Mouse (Mus musculus) liver, embryonic 13.5 days (tissue): Measurements from ENCODE around the gene Nfkb2. TPM values are rescaled to one million over a fixed set of nuclear protein-coding genes. Genes with fewer than 3 reads are reported as not detected.

Experiments used
- ATAC-seq: fragments of 200-750 bp; cut with Nextera tagmentation; 2 replicates; pipeline ENCODE4 v1.8.0; 2017; ENCODE audit warnings: low read depth, mild to moderate bottlenecking, moderate number of reproducible peaks, moderate library complexity
- DNase-seq: peaks from one replicate; pipeline ENCODE4 v3.0.0; 2022
- H3K27ac ChIP-seq: fragments of 300-500 bp; sonication (generic); 2 replicates; pipeline ENCODE4 v1.5.1; 2015; ENCODE audit warnings: moderate library complexity, mild to moderate bottlenecking, inconsistent platforms
- H3K27me3 ChIP-seq: fragments of 300-500 bp; sonication (generic); 2 replicates; pipeline ENCODE4 v1.6.1; 2015; ENCODE audit warnings: mild to moderate bottlenecking, inconsistent platforms
- H3K36me3 ChIP-seq: fragments of 300-500 bp; sonication (generic); 2 replicates; pipeline ENCODE4 v1.6.1; 2015; ENCODE audit warnings: mild to moderate bottlenecking, inconsistent platforms
- H3K4me1 ChIP-seq: fragments of 300-500 bp; sonication (generic); replicated peaks from 2 replicates; pipeline ENCODE4 v1.6.1; 2015; ENCODE audit warnings: inconsistent platforms
- H3K4me2 ChIP-seq: fragments of 300-500 bp; sonication (generic); 2 replicates; pipeline ENCODE4 v1.6.1; 2015; ENCODE audit warnings: inconsistent platforms, mild to moderate bottlenecking, moderate library complexity
- H3K4me3 ChIP-seq: fragments of 300-500 bp; sonication (generic); replicated peaks from 2 replicates; pipeline ENCODE4 v1.5.1; 2015; ENCODE audit warnings: mild to moderate bottlenecking, inconsistent platforms
- H3K9ac ChIP-seq: fragments of 300-500 bp; sonication (generic); 2 replicates; pipeline ENCODE4 v1.6.1; 2015; ENCODE audit warnings: mild to moderate bottlenecking, inconsistent platforms
- H3K9me3 ChIP-seq: fragments of 300-500 bp; sonication (generic); replicated peaks from 2 replicates; pipeline ENCODE4 v1.6.1; 2016; ENCODE audit warnings: inconsistent platforms
- WGBS: fragments of 180-500 bp; shearing (Covaris S2); methylation state at CpG from one replicate; pipeline ENCODE4 v1.1.7; 2015; ENCODE audit not compliant: insufficient replicate concordance; 5-methylcytosine and 5-hydroxymethylcytosine counted together
- polyA plus RNA-seq: library from polyadenylated mRNA; unstranded; fragments of >200 nt; fragmentation: Nextera tagmentation; extraction: Ambion mirVana; gene quantifications from 2 replicates; pipeline ENCODE4 v1.2.1, GENCODE M21; 2015

Gene Nfkb2
- polyA plus RNA-seq, 1 experiment from 2014 or later: 4.3 TPM

GRCm38 (mm10) chr19:46309651-46310305 is 5.7 kb downstream of the Nfkb2 start:
- DNase-seq (peak; percentile 1), ATAC-seq (no peak)
- Histone ChIP-seq H3K4me1 (peaks cover 69% of the 10 kb centered on the region), H3K27me3 (peaks cover 42% of the 10 kb centered on the region), H3K36me3 (peaks cover 41% of the 10 kb centered on the region), H3K9ac (no peak overlapping the region), H3K9me3 (no peaks in the 10 kb centered on the region), H3K27ac (no peak overlapping the region), H3K4me2 (no peak overlapping the region), H3K4me3 (no peak overlapping the region)
- WGBS: 79% methylated on average over 21 of the region's 21 CpGs

GRCm38 (mm10) chr19:46310312-46310865 is 6.3 kb downstream of the Nfkb2 start:
- Histone ChIP-seq H3K9ac (no peak overlapping the region), H3K36me3 (peaks cover 41% of the 10 kb centered on the region), H3K27ac (no peak overlapping the region), H3K27me3 (peaks cover 48% of the 10 kb centered on the region), H3K4me2 (no peak overlapping the region), H3K4me1 (peaks cover 70% of the 10 kb centered on the region), H3K4me3 (no peak overlapping the region), H3K9me3 (no peaks in the 10 kb centered on the region)
- DNase-seq: peak; percentile 0
- no peak for ATAC-seq
- WGBS: 83% methylated on average over 12 of the region's 12 CpGs

DNA sequence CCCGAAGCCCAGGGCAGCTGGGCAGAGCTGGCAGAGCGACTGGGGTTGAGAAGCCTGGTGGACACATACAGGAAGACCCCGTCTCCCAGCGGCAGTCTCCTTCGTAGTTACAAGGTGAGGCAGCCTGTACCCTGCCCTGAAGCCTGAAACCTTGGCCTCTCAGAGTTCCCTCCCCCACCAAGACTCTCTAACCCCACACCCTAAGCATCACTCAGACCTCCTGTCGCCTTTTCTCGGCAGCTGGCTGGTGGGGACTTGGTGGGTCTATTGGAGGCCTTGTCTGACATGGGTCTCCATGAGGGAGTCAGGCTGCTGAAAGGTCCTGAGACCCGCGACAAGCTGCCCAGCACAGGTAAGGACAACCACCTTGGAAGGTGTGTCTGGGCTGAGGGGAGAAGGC is 7.2 kb downstream of the Nfkb2 start:
- no peaks in the 10 kb centered on the region for H3K9me3 ChIP-seq
- no peak overlapping the region for H3K27ac ChIP-seq
- ATAC-seq: no peak
- peaks cover 41% of the 10 kb centered on the region for H3K36me3 ChIP-seq
- peaks cover 58% of the 10 kb centered on the region for H3K27me3 ChIP-seq
- H3K4me1 ChIP-seq: peaks cover 72% of the 10 kb centered on the region
- H3K4me3 ChIP-seq: no peak overlapping the region
- H3K9ac ChIP-seq: no peak overlapping the region
- H3K4me2 ChIP-seq: no peak overlapping the region
- DNase-seq: no peak
- WGBS: 92% methylated on average over 9 of the region's 9 CpGs

DNA sequence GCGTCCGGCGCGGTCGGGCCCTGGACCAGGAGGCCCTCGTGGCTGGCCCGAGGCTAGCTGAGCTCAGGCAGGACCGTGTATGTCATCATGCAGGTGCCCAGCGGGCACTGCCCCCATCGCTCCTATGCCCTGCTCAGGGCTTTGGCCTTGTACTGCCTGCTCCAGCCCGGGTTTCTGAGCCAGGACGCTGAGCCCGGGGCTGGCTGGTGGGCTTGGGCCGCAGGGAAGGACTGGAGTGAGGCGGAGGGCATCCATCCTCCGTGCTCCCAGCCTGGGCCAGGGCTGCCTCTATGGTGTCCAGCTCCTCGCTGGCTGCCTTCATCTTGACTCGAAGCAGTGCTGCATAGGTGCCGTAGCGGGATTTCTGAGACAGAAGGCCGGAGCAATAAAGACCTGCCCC is 8.4 kb downstream of the Nfkb2 start:
- H3K27ac ChIP-seq: peak overlapping the region; percentile 98
- no peak for ATAC-seq

GRCm38 (mm10) chr19:46313116-46313515 is 9.0 kb downstream of the Nfkb2 start:
- H3K27ac ChIP-seq: peak overlapping the region; percentile 98
- ATAC-seq: no peak
- peak overlapping the region; percentile 93 for H3K4me2 ChIP-seq
- peaks cover 33% of the 10 kb centered on the region for H3K36me3 ChIP-seq
- DNase-seq: no peak
- H3K9ac ChIP-seq: peak overlapping the region; percentile 77
- peaks cover 65% of the 10 kb centered on the region for H3K27me3 ChIP-seq
- 87% methylated on average over 9 of the region's 9 CpGs for WGBS
- no peaks in the 10 kb centered on the region for H3K9me3 ChIP-seq
- H3K4me3 ChIP-seq: peak overlapping the region; percentile 56
- peaks cover 82% of the 10 kb centered on the region for H3K4me1 ChIP-seq

More for the DNA sequence above, 8.4 kb downstream of the Nfkb2 start:
- DNase-seq: no peak
- Histone ChIP-seq H3K4me3 (peak overlapping the region; percentile 56; the same call in 1 of the 2 replicates), H3K9ac (peak overlapping the region; percentile 77; the same call in 1 of the 2 replicates), H3K4me2 (peak overlapping the region; percentile 93), H3K4me1 (peaks cover 76% of the 10 kb centered on the region), H3K36me3 (peaks cover 37% of the 10 kb centered on the region), H3K9me3 (no peaks in the 10 kb centered on the region), H3K27me3 (peaks cover 65% of the 10 kb centered on the region)
- 89% methylated on average over 21 of the region's 21 CpGs for WGBS

- Histone ChIP-seq H3K9ac (peak overlapping the region; percentile 77), H3K4me2 (peak overlapping the region; percentile 93), H3K27me3 (peaks cover 65% of the 10 kb centered on the region), H3K9me3 (no peaks in the 10 kb centered on the region), H3K27ac (peak overlapping the region; percentile 98), H3K36me3 (peaks cover 33% of the 10 kb centered on the region), H3K4me3 (peak overlapping the region; percentile 56), H3K4me1 (peaks cover 82% of the 10 kb centered on the region)
- no peak for ATAC-seq
- 69% methylated on average over 6 of the region's 6 CpGs for WGBS
- no peak for DNase-seq
Measured at GRCm38 (mm10) chr19:46313591-46313990, 9.5 kb downstream of the Nfkb2 start.

DNA sequence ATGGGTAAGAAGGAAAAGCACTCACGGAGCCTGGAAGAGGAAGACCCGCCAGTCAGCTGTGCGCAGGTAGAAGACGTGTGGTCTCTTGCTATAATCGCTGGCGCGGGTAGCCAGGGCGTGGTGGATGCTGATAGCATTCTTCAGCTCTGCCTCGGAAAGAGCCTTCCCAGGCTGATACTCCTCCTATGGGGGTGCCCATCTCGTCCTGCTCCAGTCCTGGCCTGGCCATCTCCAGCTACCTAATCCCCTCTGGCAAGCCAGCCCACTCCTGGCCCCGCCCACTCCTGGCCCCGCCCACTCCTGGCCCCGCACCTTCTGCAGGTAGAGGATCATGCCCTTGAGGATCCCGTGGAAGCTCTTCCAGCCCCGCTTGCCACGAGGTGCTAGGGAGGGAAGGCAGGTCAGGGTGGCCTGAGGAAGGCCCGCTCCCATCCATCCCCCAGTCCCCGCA is 10.1 kb downstream of the Nfkb2 start:
- Histone ChIP-seq H3K9ac (peak overlapping the region; percentile 77), H3K27me3 (peaks cover 68% of the 10 kb centered on the region), H3K27ac (peak overlapping the region; percentile 98), H3K36me3 (peaks cover 33% of the 10 kb centered on the region), H3K4me3 (peak overlapping the region; percentile 56), H3K9me3 (no peaks in the 10 kb centered on the region), H3K4me1 (peaks cover 82% of the 10 kb centered on the region), H3K4me2 (peak overlapping the region; percentile 93)
- DNase-seq (peak; percentile 75), ATAC-seq (peak; percentile 59)
- 11% methylated on average over 18 of the region's 18 CpGs for WGBS

- 6% methylated on average over 14 of the region's 14 CpGs for WGBS
- ATAC-seq (peak; percentile 89), DNase-seq (peak; percentile 80)
- peaks cover 77% of the 10 kb centered on the region for H3K27me3 ChIP-seq
- no peaks in the 10 kb centered on the region for H3K9me3 ChIP-seq
- H3K4me2 ChIP-seq: peak overlapping the region; percentile 93
- H3K27ac ChIP-seq: peak overlapping the region; percentile 98
- peaks cover 77% of the 10 kb centered on the region for H3K4me1 ChIP-seq
- peak overlapping the region; percentile 77 for H3K9ac ChIP-seq
- H3K36me3 ChIP-seq: peaks cover 26% of the 10 kb centered on the region
- H3K4me3 ChIP-seq: peak overlapping the region; percentile 56
Measured at GRCm38 (mm10) chr19:46314872-46315742, 11.0 kb downstream of the Nfkb2 start.

DNA sequence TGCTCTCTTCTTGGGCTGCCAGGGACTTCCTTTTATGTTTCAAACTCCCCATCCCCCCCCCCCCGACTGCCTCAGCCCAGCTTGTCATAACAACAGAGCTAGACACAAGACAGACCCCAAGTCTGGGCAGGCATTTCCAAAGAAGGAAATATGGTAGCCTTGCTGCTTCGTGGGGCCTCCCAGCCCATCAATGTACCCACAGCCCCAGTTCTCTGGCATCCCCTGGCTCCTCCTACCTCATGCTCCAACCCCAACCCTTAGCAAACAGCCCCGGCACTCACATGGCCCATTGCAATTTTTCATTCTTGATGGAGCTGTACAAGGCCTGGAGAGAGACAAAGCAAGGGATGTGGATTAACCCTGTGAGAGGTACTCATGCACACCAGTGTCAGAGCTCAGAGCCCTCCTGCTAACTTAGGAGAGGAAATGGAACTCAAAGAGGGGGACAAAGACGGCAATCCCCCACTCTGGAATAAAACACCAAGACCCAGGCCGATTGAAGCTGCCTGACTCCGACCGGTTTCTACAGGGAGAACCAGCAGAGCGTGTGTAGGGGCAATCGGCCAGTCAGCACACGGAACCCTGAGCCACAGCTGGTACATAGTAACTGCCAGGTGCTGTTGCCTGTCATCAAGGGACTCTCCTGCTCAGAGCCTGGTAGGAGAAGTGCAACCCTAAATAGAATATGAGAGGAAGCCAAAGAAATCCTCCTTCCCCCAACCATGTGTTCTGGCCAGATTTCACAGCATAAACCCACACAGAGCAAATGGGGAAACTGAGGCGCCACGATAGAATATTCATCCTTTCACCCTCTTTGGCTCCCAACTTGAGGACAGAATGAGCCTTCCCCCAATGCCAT is 11.9 kb downstream of the Nfkb2 start:
- Histone ChIP-seq H3K27me3 (peaks cover 82% of the 10 kb centered on the region), H3K27ac (peak overlapping the region; percentile 98), H3K4me2 (peak overlapping the region; percentile 93), H3K36me3 (peaks cover 18% of the 10 kb centered on the region), H3K9me3 (no peaks in the 10 kb centered on the region), H3K4me3 (peak overlapping the region; percentile 56), H3K9ac (peak overlapping the region; percentile 77), H3K4me1 (peaks cover 77% of the 10 kb centered on the region)
- 47% methylated on average over 12 of the region's 12 CpGs for WGBS
- DNase-seq (peak; percentile 0), ATAC-seq (peak; percentile 24)

DNA sequence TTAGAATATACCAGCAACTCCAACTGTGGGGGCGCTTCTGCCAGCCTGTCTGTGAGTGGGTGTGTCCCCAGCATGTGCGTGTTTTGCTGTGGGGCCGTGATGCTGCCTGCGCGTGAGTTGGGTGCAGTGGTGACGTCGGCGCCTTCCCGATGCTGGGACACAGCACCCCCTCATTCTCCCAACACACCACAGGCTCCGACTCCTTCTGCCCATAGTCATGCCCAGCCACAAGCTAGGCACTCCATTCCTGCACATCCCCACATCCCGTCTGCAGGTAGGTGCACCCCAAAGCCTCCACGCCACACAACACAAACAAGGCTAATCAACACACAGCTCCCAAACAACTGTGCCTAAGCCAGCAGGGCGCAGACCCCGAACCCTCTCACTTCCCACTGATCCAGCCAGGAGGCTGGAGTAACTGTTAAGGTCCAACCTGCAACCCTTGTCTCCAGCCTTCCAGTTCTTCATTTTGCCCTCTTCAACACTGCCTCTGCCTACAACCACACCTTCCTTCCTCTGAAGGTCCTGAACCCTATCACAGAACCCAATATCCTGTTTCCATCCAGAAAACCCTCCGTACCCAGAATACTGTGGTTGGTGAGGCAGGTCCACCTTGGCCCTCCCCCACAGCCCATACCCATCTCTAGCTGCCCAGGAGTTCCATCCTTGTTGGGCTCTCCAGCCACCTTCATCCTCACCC is 12.9 kb downstream of the Nfkb2 start:
- peak overlapping the region; percentile 55 for H3K4me3 ChIP-seq
- DNase-seq (peak; percentile 0), ATAC-seq (no peak)
- peaks cover 92% of the 10 kb centered on the region for H3K27me3 ChIP-seq
- peaks cover 7% of the 10 kb centered on the region for H3K36me3 ChIP-seq
- peak overlapping the region; percentile 93 for H3K4me2 ChIP-seq
- no peaks in the 10 kb centered on the region for H3K9me3 ChIP-seq
- no peak overlapping the region for H3K27ac ChIP-seq
- peaks cover 75% of the 10 kb centered on the region for H3K4me1 ChIP-seq
- H3K9ac ChIP-seq: peak overlapping the region; percentile 77
- 36% methylated on average over 15 of the region's 15 CpGs for WGBS
